Mouse (Mus musculus) CH12.LX (cell line): ENCODE results near the gene Pik3r2. TPM values are rescaled to one million over a fixed set of nuclear protein-coding genes. Genes with fewer than 3 reads are reported as not detected.

ENCODE experiments used
- DNase-seq: peaks from one replicate; pipeline ENCODE4 v3.0.0-alpha.2; 2013; ENCODE audit errors: extremely low read depth
- H3K27ac ChIP-seq: 2 replicates; pipeline ENCODE4 v1.5.1; 2012; ENCODE audit warnings: low read depth, mild to moderate bottlenecking, control low read depth, moderate library complexity; ENCODE audit not compliant: insufficient read depth
- H3K27me3 ChIP-seq: replicated peaks from 2 replicates; pipeline ENCODE3; 2012; ENCODE audit warnings: inconsistent platforms
- H3K36me3 ChIP-seq, 2 experiments: replicated peaks in 1 of 2; 2 replicates each; pipeline versions ENCODE3 to v1.6.1; 2012; ENCODE audit warnings: inconsistent platforms in 1 of 2, low read length in 1 of 2, mild to moderate bottlenecking in 1 of 2, mixed read lengths in 1 of 2, moderate library complexity in 1 of 2; ENCODE audit not compliant: control insufficient read depth in 1 of 2, insufficient read depth in 1 of 2
- H3K4me1 ChIP-seq, 2 experiments: 2 replicates each; pipeline ENCODE4 v1.6.1; 2012; ENCODE audit warnings: inconsistent platforms in 1 of 2, moderate library complexity in 1 of 2; ENCODE audit not compliant: insufficient read depth in 2 of 2, control insufficient read depth in 1 of 2
- H3K4me2 ChIP-seq: 2 replicates; pipeline ENCODE4 v1.6.1; 2012; ENCODE audit warnings: low read depth, mild to moderate bottlenecking, control low read depth; ENCODE audit not compliant: poor library complexity, insufficient read depth, severe bottlenecking
- H3K4me3 ChIP-seq, 3 experiments: fragments of 150-350 bp in 1 of 3; sonication (generic) in 1 of 3; replicated peaks in 1 of 3; 2 replicates each; pipeline versions ENCODE3 to v1.5.1; 2011 to 2012; ENCODE audit warnings: low read depth in 2 of 3, low read length in 2 of 3, mild to moderate bottlenecking in 2 of 3, moderate library complexity in 2 of 3, control low read depth in 1 of 3, improper control_type of control experiment in 1 of 3, inconsistent platforms in 1 of 3, mixed read lengths in 1 of 3; ENCODE audit not compliant: poor library complexity in 1 of 3
- H3K79me2 ChIP-seq: replicated peaks from 2 replicates; pipeline ENCODE4 v1.6.1; 2012; ENCODE audit warnings: mild to moderate bottlenecking, moderate library complexity; ENCODE audit not compliant: control insufficient read depth, poor library complexity, insufficient read depth, severe bottlenecking; ENCODE audit errors: extremely low read depth
- H3K9ac ChIP-seq: 2 replicates; pipeline ENCODE4 v1.6.1; 2012; ENCODE audit warnings: low read depth, mild to moderate bottlenecking, control low read depth, moderate library complexity; ENCODE audit not compliant: insufficient read depth
- H3K9me3 ChIP-seq: replicated peaks from 2 replicates; pipeline ENCODE3; 2012; ENCODE audit warnings: low read length, inconsistent platforms, mixed read lengths
- BHLHE40 ChIP-seq: IDR thresholded peaks from 2 replicates; pipeline ENCODE4 v1.6.1; 2011; ENCODE audit warnings: mild to moderate bottlenecking, low read depth, low read length, improper control_type of control experiment
- CHD1 ChIP-seq: IDR thresholded peaks from 2 replicates; pipeline ENCODE4 v1.6.1; 2012; ENCODE audit warnings: low read depth, low read length, improper control_type of control experiment, inconsistent platforms
- CHD2 ChIP-seq: IDR thresholded peaks from 2 replicates; pipeline ENCODE4 v1.6.1; 2011; ENCODE audit warnings: low read length, improper control_type of control experiment
- CTCF ChIP-seq, 2 experiments: IDR thresholded peaks in 1 of 2; conservative IDR thresholded peaks in 1 of 2; 2 replicates each; pipeline ENCODE4 v1.5.1; 2011 to 2012; ENCODE audit warnings: low read depth in 2 of 2, low read length in 2 of 2, improper control_type of control experiment in 1 of 2, inconsistent platforms in 1 of 2, mild to moderate bottlenecking in 1 of 2, moderate library complexity in 1 of 2
- E2F4 ChIP-seq: IDR thresholded peaks from 2 replicates; pipeline ENCODE4 v1.6.1; 2011; ENCODE audit warnings: low read depth, low read length, improper control_type of control experiment; ENCODE audit not compliant: insufficient replicate concordance
- ELF1 ChIP-seq: IDR thresholded peaks from 2 replicates; pipeline ENCODE4 v1.6.1; 2014; ENCODE audit warnings: low read depth, mild to moderate bottlenecking, inconsistent platforms, low read length, improper control_type of control experiment
- EP300 ChIP-seq: IDR thresholded peaks from 2 replicates; pipeline ENCODE4 v1.6.1; 2011; ENCODE audit warnings: low read length, improper control_type of control experiment
- ETS1 ChIP-seq: conservative IDR thresholded peaks from 2 replicates; pipeline ENCODE4 v1.6.1; 2012; ENCODE audit warnings: low read depth, mild to moderate bottlenecking, inconsistent platforms, low read length, improper control_type of control experiment, moderate library complexity
- GABPA ChIP-seq: IDR thresholded peaks from 2 replicates; pipeline ENCODE4 v1.6.1; 2012; ENCODE audit warnings: low read depth, low read length, improper control_type of control experiment, inconsistent platforms; ENCODE audit not compliant: insufficient replicate concordance
- HCFC1 ChIP-seq: IDR thresholded peaks from 2 replicates; pipeline ENCODE4 v1.6.1; 2012; ENCODE audit warnings: low read depth, mild to moderate bottlenecking, inconsistent platforms, low read length, improper control_type of control experiment
- IRF4 ChIP-seq: IDR thresholded peaks from 2 replicates; pipeline ENCODE4 v1.6.1; 2014; ENCODE audit warnings: low read depth, mild to moderate bottlenecking, inconsistent platforms, low read length, improper control_type of control experiment
- JUN ChIP-seq: IDR thresholded peaks from 2 replicates; pipeline ENCODE4 v1.6.1; 2011; ENCODE audit warnings: low read depth, mild to moderate bottlenecking, low read length, improper control_type of control experiment, moderate library complexity; ENCODE audit not compliant: insufficient read depth
- JUND ChIP-seq: conservative IDR thresholded peaks from 2 replicates; pipeline ENCODE4 v1.6.1; 2011; ENCODE audit warnings: low read depth, low read length, improper control_type of control experiment
- MAX ChIP-seq: IDR thresholded peaks from 2 replicates; pipeline ENCODE4 v1.6.1; 2011; ENCODE audit warnings: low read length, improper control_type of control experiment
- MAZ ChIP-seq: IDR thresholded peaks from 2 replicates; pipeline ENCODE4 v1.6.1; 2012; ENCODE audit warnings: low read depth, mild to moderate bottlenecking, inconsistent platforms, low read length, improper control_type of control experiment, moderate library complexity
- MEF2A ChIP-seq: IDR thresholded peaks from 2 replicates; pipeline ENCODE4 v1.6.1; 2014; ENCODE audit warnings: low read depth, mild to moderate bottlenecking, inconsistent platforms, low read length, improper control_type of control experiment, borderline replicate concordance
- MXI1 ChIP-seq: IDR thresholded peaks from 2 replicates; pipeline ENCODE4 v1.6.1; 2011; ENCODE audit warnings: mild to moderate bottlenecking, low read depth, low read length, improper control_type of control experiment
- MYC ChIP-seq: IDR thresholded peaks from 2 replicates; pipeline ENCODE4 v1.6.1; 2011; ENCODE audit warnings: low read depth, mild to moderate bottlenecking, improper control_type of control experiment, low read length
- NELFE ChIP-seq: IDR thresholded peaks from 2 replicates; pipeline ENCODE4 v1.6.1; 2011; ENCODE audit warnings: low read depth, low read length, improper control_type of control experiment
- NRF1 ChIP-seq: IDR thresholded peaks from 2 replicates; pipeline ENCODE4 v1.6.1; 2014; ENCODE audit warnings: low read depth, mild to moderate bottlenecking, inconsistent platforms, low read length, improper control_type of control experiment, moderate library complexity
- PAX5 ChIP-seq: IDR thresholded peaks from 2 replicates; pipeline ENCODE4 v1.6.1; 2012; ENCODE audit warnings: low read length, inconsistent platforms, mixed read lengths
- POLR2A ChIP-seq: IDR thresholded peaks from 2 replicates; pipeline ENCODE4 v1.6.1; 2011; ENCODE audit warnings: low read depth, mild to moderate bottlenecking, improper control_type of control experiment, low read length
- RCOR1 ChIP-seq: conservative IDR thresholded peaks from 2 replicates; pipeline ENCODE4 v1.6.1; 2012; ENCODE audit warnings: low read depth, mild to moderate bottlenecking, inconsistent platforms, low read length, improper control_type of control experiment
- SIN3A ChIP-seq: IDR thresholded peaks from 2 replicates; pipeline ENCODE4 v1.6.1; 2012; ENCODE audit warnings: low read length, improper control_type of control experiment, inconsistent platforms
- SMC3 ChIP-seq: IDR thresholded peaks from 2 replicates; pipeline ENCODE4 v1.6.1; 2011; ENCODE audit warnings: low read depth, low read length, improper control_type of control experiment
- TBP ChIP-seq: conservative IDR thresholded peaks from 2 replicates; pipeline ENCODE4 v1.6.1; 2011; ENCODE audit warnings: low read depth, low read length, improper control_type of control experiment
- UBTF ChIP-seq: IDR thresholded peaks from 2 replicates; pipeline ENCODE4 v1.6.1; 2012; ENCODE audit warnings: low read depth, mild to moderate bottlenecking, inconsistent platforms, low read length, improper control_type of control experiment, moderate library complexity
- ZKSCAN1 ChIP-seq: IDR thresholded peaks from 2 replicates; pipeline ENCODE4 v1.6.1; 2012; ENCODE audit warnings: low read depth, inconsistent platforms, low read length, improper control_type of control experiment, borderline replicate concordance
- ZNF384 ChIP-seq: IDR thresholded peaks from 2 replicates; pipeline ENCODE4 v1.6.1; 2012; ENCODE audit warnings: low read depth, low read length, improper control_type of control experiment, inconsistent platforms
- dilution Hi-C: fragments of 300-500 bp; cut with MboI; formaldehyde crosslinking; loops from 2 replicates; pipeline ENCODE4 v1.14.3; 2020; ENCODE audit warnings: low sequenced_read_pairs; ENCODE audit not compliant: extremely low pct_unique_long_range_greater_than_20kb, extremely low pct_ligation_motif_present
- in situ Hi-C: fragments of 300-500 bp; cut with MboI; formaldehyde crosslinking; loops from 3 replicates; pipeline ENCODE4 v1.14.3; 2019; ENCODE audit warnings: low sequenced_read_pairs, low pct_ligation_motif_present, low pct_unique_long_range_greater_than_20kb, mixed read lengths
- polyA plus RNA-seq: library from polyadenylated mRNA; unstranded; fragments of >175 nt; gene quantifications from 2 replicates; pipeline ENCODE4 v1.2.1, GENCODE M21; 2012; ENCODE audit warnings: low read depth; ENCODE audit not compliant: insufficient read length
- total RNA-seq, 2 experiments: library from RNA; depleted of rRNA; stranded (reverse); fragments of 300-350 nt in 1 of 2; fragments of >200 nt in 1 of 2; gene quantifications; 2 replicates each; pipeline ENCODE4 v1.2.3; 2012 to 2014

Pik3r2 gene
- total and polyA plus RNA-seq, 3 experiments = 13.8 to 45.9 (median 25.8) TPM

DNA sequence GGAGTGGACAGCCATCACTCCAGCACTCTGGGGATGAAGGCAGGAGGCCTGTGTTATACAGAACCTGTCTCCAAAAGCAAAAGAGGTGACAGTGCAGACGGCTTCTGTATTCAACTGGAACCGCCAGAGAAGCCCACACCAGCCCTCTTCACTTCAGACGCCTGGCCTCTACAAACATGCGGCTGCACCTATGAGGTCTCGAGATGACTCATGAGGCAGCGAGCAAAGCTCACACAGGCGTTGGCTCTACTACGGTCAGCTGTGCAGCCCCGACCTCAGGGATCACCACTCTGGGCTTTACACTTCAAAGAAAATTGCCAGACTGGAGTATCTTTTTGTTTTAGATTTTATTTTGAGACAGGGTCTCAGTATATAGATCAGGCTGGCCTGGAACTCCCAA, 3.6 kb downstream of the Pik3r2 start:
- Histone ChIP-seq H3K27me3 (no peaks in the 10 kb centered on the region), H3K36me3 (peaks cover 32 to 59% of the 10 kb centered on the region in 2 experiments), H3K9me3 (no peaks in the 10 kb centered on the region), H3K79me2 (peaks cover 7% of the 10 kb centered on the region; the same call in 1 of the 2 replicates), H3K4me1 (peaks cover 54 to 77% of the 10 kb centered on the region in 2 experiments), H3K27ac (peak overlapping the region; percentile 83), H3K9ac (0 out of 2 replicates have a peak overlapping the region, but pooled peaks have one; percentile 6), H3K4me2 (peak overlapping the region; percentile 18), H3K4me3 (no peak overlapping the region)
- peak; percentile 78 for DNase-seq
- dilution Hi-C loops (no loop called here), in situ Hi-C loops (no loop called here)
- TF ChIP-seq EP300 = peak; percentile 80
- no peak for TF ChIP-seq TBP
- peak; percentile 93 for TF ChIP-seq MYC
- peak; percentile 28; the same call in 1 of the 2 replicates for TF ChIP-seq ELF1
- TF ChIP-seq SMC3 = no peak
- no peak for TF ChIP-seq CTCF (conservative IDR thresholded peaks at IDR 0.05 in 1 of 2, IDR thresholded peaks at IDR 0.05 in 1 of 2; ENCODE audit: low read depth in 2 of 2, low read length in 2 of 2)
- TF ChIP-seq MAX = peak; percentile 88
- TF ChIP-seq BHLHE40 = peak; percentile 76
- peak; percentile 80 for TF ChIP-seq ETS1
- no peak for TF ChIP-seq CHD1
- peak; percentile 89 for TF ChIP-seq MXI1
- TF ChIP-seq UBTF = peak; percentile 78; the same call in 1 of the 2 replicates
- TF ChIP-seq MEF2A = 0 out of 2 replicates have a peak, but pooled peaks have one; percentile 54
- 0 out of 2 replicates have a peak, but pooled peaks have one; percentile 42 for TF ChIP-seq MAZ
- peak; percentile 92 for TF ChIP-seq SIN3A
- TF ChIP-seq IRF4 = peak; percentile 97
- TF ChIP-seq JUN = peak; percentile 67; the same call in 1 of the 2 replicates
- peak; percentile 88 for TF ChIP-seq JUND
- no peak for TF ChIP-seq CHD2
- no peak for TF ChIP-seq NRF1

DNA sequence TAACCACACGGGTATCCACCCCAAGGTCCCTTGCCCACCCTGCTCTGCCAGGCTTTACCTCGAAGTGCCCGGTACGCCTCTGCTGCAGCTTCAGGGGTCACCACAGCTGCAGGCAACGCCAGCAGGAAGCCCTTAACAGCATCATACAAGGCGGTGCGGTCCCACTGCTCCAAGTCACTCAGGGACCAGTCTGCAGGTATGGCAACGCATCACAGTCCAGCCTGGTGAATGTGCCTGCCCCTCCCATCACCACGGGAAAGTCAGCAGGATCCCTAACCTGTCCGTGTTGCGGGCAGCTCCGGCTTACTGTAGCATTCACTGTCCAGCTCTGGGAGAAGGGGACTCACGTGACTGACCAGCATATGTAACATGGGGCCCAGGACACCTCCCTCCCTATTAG, 4.4 kb downstream of the Pik3r2 start:
- H3K9me3 ChIP-seq = no peaks in the 10 kb centered on the region
- H3K4me2 ChIP-seq = no peak overlapping the region
- H3K27ac ChIP-seq = no peak overlapping the region
- peak overlapping the region in 1 of 3 experiments; percentile 12 for H3K4me3 ChIP-seq
- no peaks in the 10 kb centered on the region for H3K27me3 ChIP-seq
- 0 out of 2 replicates have a peak, but pooled peaks cover 7% of the 10 kb centered on the region for H3K79me2 ChIP-seq
- no peak for DNase-seq
- H3K9ac ChIP-seq = no peak overlapping the region
- dilution Hi-C loops = no loop called here
- H3K4me1 ChIP-seq = peaks cover 61 to 82% of the 10 kb centered on the region in 2 experiments
- no peak for TF ChIP-seq E2F4
- no peak for TF ChIP-seq GABPA
- no peak for TF ChIP-seq RCOR1
- no peak for TF ChIP-seq ZKSCAN1
- no peak for TF ChIP-seq CTCF (conservative IDR thresholded peaks at IDR 0.05 in 1 of 2, IDR thresholded peaks at IDR 0.05 in 1 of 2; ENCODE audit: low read depth in 2 of 2, low read length in 2 of 2)
- no peak for TF ChIP-seq NELFE
- TF ChIP-seq UBTF = no peak
- TF ChIP-seq IRF4 = no peak
- no peak for TF ChIP-seq PAX5
- TF ChIP-seq POLR2A = no peak
- TF ChIP-seq ZNF384 = no peak
- TF ChIP-seq HCFC1 = no peak
- TF ChIP-seq SIN3A = no peak
- no peak for TF ChIP-seq MAZ
- TF ChIP-seq, all 38 proteins: peak for 0
- in situ Hi-C loops = no loop called here
- H3K36me3 ChIP-seq = peaks cover 32 to 62% of the 10 kb centered on the region in 2 experiments
